Mouse (Mus musculus) C2C12 (cell line): ENCODE measurements around the gene Tas2r113. TPM values are rescaled to one million over a fixed set of nuclear protein-coding genes. Genes with fewer than 3 reads are reported as not detected.
"Not testable (repeated sequence)": the region's sequence is repeated elsewhere in the genome, so short reads cannot be mapped to it uniquely, and the experiment has no call there.

Experiments
- H3K27me3 ChIP-seq: one replicate; pipeline ENCODE4 v1.6.1; 2011; ENCODE audit not compliant: control insufficient read depth, insufficient read depth, insufficient read length
- H3K36me3 ChIP-seq: one replicate; pipeline ENCODE4 v1.6.1; 2011; ENCODE audit not compliant: control insufficient read depth, insufficient read depth
- H3K4me3 ChIP-seq: one replicate; pipeline ENCODE4 v1.5.1; 2011; ENCODE audit warnings: mild to moderate bottlenecking, control low read depth; ENCODE audit not compliant: poor library complexity, insufficient read depth, severe bottlenecking
- H3K79me2 ChIP-seq: one replicate; pipeline ENCODE4 v1.6.1; 2011; ENCODE audit not compliant: control insufficient read depth, insufficient read depth
- H3K79me3 ChIP-seq: one replicate; pipeline ENCODE4 v1.6.1; 2011; ENCODE audit warnings: low read depth, control low read depth
- H3ac ChIP-seq: one replicate; pipeline ENCODE3; 2011; ENCODE audit warnings: low read depth; ENCODE audit not compliant: control insufficient read depth, insufficient read length
- CEBPB ChIP-seq: IDR thresholded peaks from one replicate; pipeline ENCODE4 v1.6.1; 2011; ENCODE audit warnings: low read depth, mild to moderate bottlenecking, control low read depth, moderate library complexity
- CTCF ChIP-seq: IDR thresholded peaks from one replicate; pipeline ENCODE4 v1.5.1; 2011; ENCODE audit not compliant: control insufficient read depth, insufficient read depth, insufficient read length
- FOSL1 ChIP-seq: IDR thresholded peaks from one replicate; pipeline ENCODE4 v1.8.0; 2011; ENCODE audit warnings: mild to moderate bottlenecking, low read length; ENCODE audit not compliant: poor library complexity, insufficient read depth, severe bottlenecking
- MAX ChIP-seq: IDR thresholded peaks from one replicate; pipeline ENCODE4 v1.6.1; 2011; ENCODE audit warnings: mild to moderate bottlenecking, control low read depth
- MYOD1 ChIP-seq: IDR thresholded peaks from one replicate; pipeline ENCODE4 v1.6.1; 2011; ENCODE audit warnings: low read depth; ENCODE audit not compliant: control insufficient read depth, insufficient read length
- MYOG ChIP-seq: IDR thresholded peaks from one replicate; pipeline ENCODE4 v1.6.1; 2011; ENCODE audit not compliant: control insufficient read depth, insufficient read length; ENCODE audit errors: extremely low read depth
- USF1 ChIP-seq: IDR thresholded peaks from one replicate; pipeline ENCODE4 v1.6.1; 2011; ENCODE audit warnings: low read depth, mild to moderate bottlenecking, control low read depth, moderate library complexity
- long read RNA-seq, 2 experiments: library from polyadenylated mRNA; unstranded; transcript quantifications; one replicate each; pipeline ENCODE4 v2.0.0; 2019 to 2020
- polyA plus RNA-seq: library from polyadenylated mRNA; unstranded; fragments of >200 nt; fragmentation: generic; extraction: Trizol; gene quantifications from one replicate; pipeline ENCODE4 v1.2.1, GENCODE M21; 2012; ENCODE audit warnings: missing spikeins

Gene Tas2r113
- polyA plus RNA-seq, result not detected
- long read RNA-seq, experiment 1, result 0 reads
- long read RNA-seq, experiment 2, result 0 reads

DNA sequence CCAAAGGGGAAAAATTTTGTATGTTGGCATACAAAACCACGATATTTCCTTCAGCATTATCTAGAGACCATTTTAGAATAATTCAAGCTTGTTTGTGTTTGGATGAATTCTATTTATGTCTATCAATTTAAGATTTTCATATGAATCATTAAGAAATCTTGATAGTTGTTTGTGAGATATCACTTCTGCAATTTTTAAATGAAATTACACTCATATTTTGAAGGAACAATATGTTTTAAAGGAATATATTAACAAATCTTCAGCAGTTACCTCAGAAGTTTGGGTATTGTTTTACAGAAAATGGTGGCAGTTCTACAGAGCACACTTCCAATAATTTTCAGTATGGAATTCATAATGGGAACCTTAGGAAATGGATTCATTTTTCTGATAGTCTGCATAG, at the start of gene Tas2r113:
Gene Tas2r113, plus strand, starts transcription at position 301 of the 400 bp plus-strand sequence.
- no peaks in the 10 kb centered on the region for H3K36me3 ChIP-seq
- no peak for TF ChIP-seq MAX
- TF ChIP-seq CTCF, result no peak
- TF ChIP-seq USF1, result no peak
- no peak for TF ChIP-seq FOSL1
- no peak for TF ChIP-seq MYOD1
- no peak for TF ChIP-seq MYOG
- TF ChIP-seq CEBPB, result no peak

DNA sequence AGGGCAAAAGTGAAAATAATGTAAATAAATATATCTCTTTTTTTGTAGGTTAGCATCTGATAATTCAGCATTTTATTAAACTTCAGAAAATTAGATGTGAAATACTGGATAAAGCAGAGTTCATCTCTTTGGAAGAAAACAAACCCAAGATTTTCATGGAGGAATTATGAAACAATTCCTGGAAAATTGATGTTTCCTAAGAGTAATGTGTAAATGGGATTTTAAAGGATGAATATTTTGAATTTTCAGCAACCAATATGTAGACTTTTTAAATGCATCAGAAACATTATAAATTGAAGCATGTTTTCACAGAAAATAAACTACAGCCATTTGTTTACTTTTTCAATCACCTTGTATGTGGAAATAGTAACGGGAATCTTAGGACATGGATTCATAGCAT, 46.0 kb upstream of the Tas2r113 start, which contains the start of gene Tas2r123:
Gene Tas2r123, plus strand, starts transcription at position 301 of the 400 bp plus-strand sequence.
- no peaks in the 10 kb centered on the region for H3K27me3 ChIP-seq
- H3K36me3 ChIP-seq, result no peaks in the 10 kb centered on the region
- H3ac ChIP-seq, result no peak within 1 kb of the TSS
- H3K79me2 ChIP-seq, result no peaks in the 10 kb centered on the region
- H3K79me3 ChIP-seq, result no peaks in the 10 kb centered on the region
- no peak for TF ChIP-seq MYOD1
- TF ChIP-seq MYOG, result no peak
- no peak for TF ChIP-seq FOSL1
- TF ChIP-seq CTCF, result no peak
- TF ChIP-seq MAX, result no peak
- TF ChIP-seq CEBPB, result no peak
- no peak for TF ChIP-seq USF1
- no peak within 1 kb of the TSS for H3K4me3 ChIP-seq

More for the DNA sequence above, at the start of gene Tas2r113:
- no peaks in the 10 kb centered on the region for H3K79me3 ChIP-seq
- no peaks in the 10 kb centered on the region for H3K79me2 ChIP-seq
- no peaks in the 10 kb centered on the region for H3K27me3 ChIP-seq
- H3K4me3 ChIP-seq, result no peak within 1 kb of the TSS
- H3ac ChIP-seq, result no peak within 1 kb of the TSS

DNA sequence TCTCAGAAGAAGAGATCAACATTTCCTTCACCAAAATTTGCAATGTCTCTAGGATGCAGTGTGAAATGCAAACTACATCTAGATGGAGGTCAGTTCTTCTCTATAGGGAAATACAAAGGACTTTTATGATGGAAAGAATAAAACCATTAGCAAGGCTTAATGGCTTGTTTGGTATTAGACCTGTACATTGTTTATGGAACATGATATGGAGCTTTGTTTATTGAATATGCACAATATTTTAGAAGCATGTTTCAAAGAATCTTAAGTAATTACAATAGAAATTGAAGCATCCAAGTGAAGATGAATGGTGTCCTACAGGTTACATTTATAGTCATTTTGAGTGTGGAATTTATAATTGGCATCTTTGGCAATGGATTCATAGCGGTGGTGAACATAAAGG, 37.7 kb upstream of the Tas2r113 start, which contains the start of gene Tas2r116:
Gene Tas2r116, plus strand, starts transcription at position 301 of the 400 bp plus-strand sequence.
- no peaks in the 10 kb centered on the region for H3K36me3 ChIP-seq
- H3ac ChIP-seq, result no peak within 1 kb of the TSS
- no peaks in the 10 kb centered on the region for H3K27me3 ChIP-seq
- TF ChIP-seq CEBPB, result no peak
- no peak for TF ChIP-seq MYOG
- TF ChIP-seq FOSL1, result no peak
- no peak for TF ChIP-seq MAX
- no peak for TF ChIP-seq CTCF
- TF ChIP-seq USF1, result no peak
- no peak for TF ChIP-seq MYOD1
- no peaks in the 10 kb centered on the region for H3K79me2 ChIP-seq
- H3K4me3 ChIP-seq, result no peak within 1 kb of the TSS
- no peaks in the 10 kb centered on the region for H3K79me3 ChIP-seq

DNA sequence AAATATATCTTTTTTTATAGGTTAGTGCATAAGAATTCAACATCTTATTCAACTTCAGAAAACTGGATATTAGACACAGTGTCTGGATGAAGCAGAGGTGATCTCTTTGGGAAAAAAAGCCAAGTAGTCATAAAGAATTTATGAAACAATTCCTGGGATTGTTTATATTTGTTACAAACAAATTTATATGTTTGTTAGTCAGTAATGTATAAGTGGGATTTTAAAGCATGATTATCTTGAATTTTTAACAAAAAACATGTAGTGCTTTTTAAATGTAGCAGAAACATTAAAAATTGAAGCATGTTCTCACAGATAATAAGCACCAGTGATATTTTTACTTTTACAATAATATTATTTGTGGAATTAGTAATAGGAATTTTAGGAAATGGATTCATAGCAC, 25.1 kb upstream of the Tas2r113 start, which contains the start of gene Tas2r110:
Gene Tas2r110, plus strand, starts transcription at position 301 of the 400 bp plus-strand sequence.
- no peak within 1 kb of the TSS for H3K4me3 ChIP-seq
- H3K36me3 ChIP-seq, result no peaks in the 10 kb centered on the region
- TF ChIP-seq USF1 (no peak), MAX (no peak), MYOG (no peak), CEBPB (no peak), MYOD1 (no peak), FOSL1 (no peak), CTCF (no peak)
- no peaks in the 10 kb centered on the region for H3K79me2 ChIP-seq
- no peaks in the 10 kb centered on the region for H3K79me3 ChIP-seq
- H3ac ChIP-seq, result no peak within 1 kb of the TSS
- no peaks in the 10 kb centered on the region for H3K27me3 ChIP-seq

- Histone ChIP-seq H3K36me3 (no peaks in the 10 kb centered on the region), H3ac (no peak within 1 kb of the TSS), H3K4me3 (no peak within 1 kb of the TSS), H3K79me3 (no peaks in the 10 kb centered on the region), H3K79me2 (no peaks in the 10 kb centered on the region), H3K27me3 (no peaks in the 10 kb centered on the region)
- TF ChIP-seq USF1 (no peak), FOSL1 (no peak), MYOG (no peak), CTCF (no peak), MAX (no peak), CEBPB (no peak), MYOD1 (no peak)
Measured at GRCm38 (mm10) chr6:132909351-132909750, 16.5 kb downstream of the Tas2r113 start, which contains the start of gene Tas2r125. Gene Tas2r125, plus strand, starts transcription at chr6:132909651.

DNA sequence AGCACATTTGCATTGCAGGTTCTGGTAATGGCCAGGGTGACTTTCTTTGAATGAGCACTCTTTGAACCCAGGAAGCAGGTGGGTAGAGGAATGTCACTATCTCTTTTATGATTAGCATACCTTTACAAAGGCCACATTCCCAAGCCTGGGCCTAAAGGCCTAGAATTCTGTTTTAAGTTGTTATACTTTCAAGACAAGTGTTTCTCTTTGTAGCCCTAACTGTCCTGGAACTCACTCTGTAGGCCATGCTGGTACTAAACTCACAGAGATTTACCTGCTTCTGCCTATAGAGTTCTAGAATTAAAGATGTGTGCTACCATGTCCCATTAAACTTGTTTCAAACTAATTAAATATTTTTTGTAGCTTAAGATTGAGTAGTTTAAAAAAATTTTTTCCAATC, 48.6 kb downstream of the Tas2r113 start:
- H3K79me3 ChIP-seq, H3K79me2 ChIP-seq, H3K36me3 ChIP-seq, H3K27me3 ChIP-seq, H3K4me3 ChIP-seq, H3ac ChIP-seq: not testable (repeated sequence)

Other genes starting within 250 kb of the Tas2r113 start
- not detected for gene A630073D07Rik, start 241.5 kb upstream of the Tas2r113 start, polyA plus RNA-seq
- gene Tas2r120, start 236.1 kb upstream of the Tas2r113 start, polyA plus RNA-seq, result not detected
- gene Tas2r121, start 192.0 kb upstream of the Tas2r113 start, polyA plus RNA-seq, result not detected
- gene Tas2r122, start 181.1 kb upstream of the Tas2r113 start, polyA plus RNA-seq, result not detected
- not detected for gene Tas2r115, start 155.0 kb upstream of the Tas2r113 start, polyA plus RNA-seq
- gene Tas2r124, start 138.3 kb upstream of the Tas2r113 start, polyA plus RNA-seq, result not detected
- not detected for gene Tas2r102, start 130.9 kb upstream of the Tas2r113 start, polyA plus RNA-seq
- gene Tas2r136, start 114.8 kb upstream of the Tas2r113 start, polyA plus RNA-seq, result not detected
- gene Tas2r117, start 90.2 kb upstream of the Tas2r113 start, polyA plus RNA-seq, result not detected
- gene Tas2r123, start 45.9 kb upstream of the Tas2r113 start, polyA plus RNA-seq, result not detected
- gene Tas2r116, start 37.6 kb upstream of the Tas2r113 start, polyA plus RNA-seq, result not detected
- gene Tas2r110, start 25.0 kb upstream of the Tas2r113 start, polyA plus RNA-seq, result not detected
- gene Tas2r125, start 16.6 kb downstream of the Tas2r113 start, polyA plus RNA-seq, result not detected
- not detected for gene Tas2r129, start 58.1 kb downstream of the Tas2r113 start, polyA plus RNA-seq
- not detected for gene Tas2r131, start 64.9 kb downstream of the Tas2r113 start, polyA plus RNA-seq
- gene Tas2r109, start 88.0 kb downstream of the Tas2r113 start, polyA plus RNA-seq, result not detected
- gene Tas2r103, start 144.1 kb downstream of the Tas2r113 start, polyA plus RNA-seq, result not detected
- not detected for gene Tas2r140, start 162.8 kb downstream of the Tas2r113 start, polyA plus RNA-seq
- 13.9 TPM for gene Smim10l1, start 211.9 kb downstream of the Tas2r113 start, polyA plus RNA-seq